Mouse (Mus musculus) forelimb bud, embryonic 11.5 days (tissue): ENCODE results near the gene Plekhn1.

ENCODE experiments used
- DNase-seq: peaks from one replicate; pipeline ENCODE4 v3.0.0-alpha.2; 2012; ENCODE audit warnings: low read depth, low spot score

Gene Plekhn1

DNA sequence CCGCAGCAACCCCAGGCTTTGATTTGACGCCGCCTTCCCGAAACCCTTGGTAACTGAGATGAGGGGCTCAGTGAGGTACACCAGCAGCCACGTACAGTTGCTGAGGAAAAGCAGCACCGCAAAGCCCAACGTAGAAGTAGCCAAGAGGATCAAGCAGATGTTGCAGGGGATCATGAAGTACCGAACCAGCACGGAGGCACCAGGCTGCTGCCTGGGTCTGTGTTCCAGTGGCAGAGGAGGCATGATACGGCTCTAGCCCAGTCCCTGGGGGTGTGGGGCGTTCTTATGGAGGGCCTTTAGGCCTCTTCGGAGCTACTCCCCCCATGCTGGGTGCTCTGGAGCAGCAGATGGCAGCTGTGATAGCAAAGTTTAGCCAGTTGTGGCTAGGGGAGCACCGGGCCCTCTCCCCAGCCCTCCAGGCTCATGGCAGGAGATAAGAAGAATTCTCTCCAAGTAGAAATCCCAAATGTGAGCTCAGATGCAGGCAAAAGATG, 49.2 kb downstream of the Plekhn1 start:
- DNase-seq: no peak

DNA sequence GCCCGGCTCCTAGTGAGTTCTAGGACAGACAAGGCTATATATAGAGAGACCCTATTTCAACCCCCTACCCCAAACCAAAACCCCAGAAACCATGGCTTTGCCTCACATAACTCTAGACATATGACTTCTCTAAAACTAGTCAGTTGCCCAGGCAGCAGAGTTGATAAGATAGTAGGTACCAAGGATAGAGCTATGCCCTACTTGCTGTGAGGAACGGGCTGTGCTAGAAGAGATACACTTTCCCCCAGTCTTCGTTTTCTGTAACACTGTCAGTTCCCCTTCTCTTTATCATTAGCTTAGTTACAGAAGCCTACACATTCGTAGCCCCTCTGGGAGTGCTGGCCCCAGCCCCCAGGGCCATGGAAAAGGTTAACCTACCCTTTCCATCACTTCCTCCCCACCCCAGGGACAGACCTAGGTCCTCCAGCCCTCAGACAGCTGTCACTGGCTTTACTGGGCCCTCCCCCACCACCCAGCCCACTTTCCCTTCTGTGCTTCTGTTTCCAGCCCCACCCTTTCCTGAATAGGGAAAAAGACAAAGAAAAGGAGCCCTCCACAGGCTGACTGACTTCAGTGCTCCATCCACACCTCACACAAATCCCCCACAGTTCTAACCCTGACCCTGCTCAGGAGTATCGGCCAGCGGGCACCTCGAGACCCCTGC, 50.2 kb downstream of the Plekhn1 start:
- no peak for DNase-seq

DNA sequence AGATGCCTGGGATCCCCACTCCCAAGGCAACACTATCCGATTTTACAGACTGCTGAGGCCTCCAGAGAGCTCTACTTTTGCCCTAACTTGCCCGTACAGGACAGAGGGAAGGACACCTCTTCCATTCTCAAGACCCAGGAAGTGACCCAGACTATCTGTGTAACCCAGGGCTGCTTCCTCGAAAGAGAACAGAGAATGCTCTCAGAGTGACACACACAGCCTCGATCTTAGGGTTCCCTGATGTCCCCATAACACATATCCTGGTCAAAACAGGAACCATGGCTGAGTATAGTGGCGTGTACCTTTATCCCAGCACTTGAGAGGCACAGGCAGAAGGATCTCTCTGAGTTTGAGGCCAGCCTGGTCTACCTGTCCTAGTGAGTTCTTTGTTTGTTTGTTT, 50.9 kb downstream of the Plekhn1 start:
- DNase-seq: no peak

DNA sequence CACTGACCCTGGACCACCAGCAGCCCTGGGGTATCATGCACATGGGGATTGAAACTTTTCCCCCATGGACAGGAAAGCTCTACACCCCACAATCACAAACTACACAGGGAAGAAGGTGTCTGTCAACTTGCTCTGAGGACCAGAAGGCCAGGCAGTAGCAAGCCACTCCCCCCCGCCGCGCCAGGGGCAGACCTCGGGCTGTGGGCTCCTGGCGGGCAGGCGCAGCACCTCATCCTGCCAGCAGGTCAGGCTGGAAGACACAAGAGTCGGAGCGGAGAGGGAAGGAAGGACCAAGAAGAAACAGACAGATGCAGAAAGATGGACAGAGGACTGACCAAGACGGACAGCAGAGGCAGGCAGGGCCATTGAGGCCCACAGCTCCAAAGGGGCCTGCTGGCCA, 57.0 kb downstream of the Plekhn1 start:
- DNase-seq: no peak

DNA sequence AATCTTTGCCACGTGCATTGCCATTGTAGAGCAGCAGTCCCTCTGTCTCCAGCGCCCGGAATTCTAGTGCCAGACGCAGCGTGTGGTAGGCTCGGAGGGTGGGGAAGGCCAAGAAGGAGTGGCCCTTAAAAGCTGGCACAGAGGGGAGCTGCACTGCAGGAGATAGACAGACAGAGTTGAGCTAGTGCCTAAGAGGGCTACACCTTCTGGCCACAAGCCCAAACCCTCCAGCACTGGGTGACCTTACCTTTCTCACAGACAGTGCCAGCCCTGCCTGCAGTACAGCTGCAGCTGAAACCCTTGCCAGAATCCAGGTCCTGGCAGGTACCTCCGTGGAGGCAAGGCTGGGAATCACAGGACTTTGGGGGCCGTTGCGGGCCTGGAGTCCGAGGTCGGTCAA, 62.8 kb downstream of the Plekhn1 start:
- DNase-seq: no peak
